Mouse (Mus musculus) right cerebral cortex, adult 2 months (tissue): ENCODE results near the gene Pdcd1lg2.

Experiments used
- DNase-seq, 2 experiments: peaks; one replicate each; pipeline ENCODE4 v3.0.0; 2021 to 2022; ENCODE audit warnings: low spot score in 2 of 2

The Pdcd1lg2 gene

DNA sequence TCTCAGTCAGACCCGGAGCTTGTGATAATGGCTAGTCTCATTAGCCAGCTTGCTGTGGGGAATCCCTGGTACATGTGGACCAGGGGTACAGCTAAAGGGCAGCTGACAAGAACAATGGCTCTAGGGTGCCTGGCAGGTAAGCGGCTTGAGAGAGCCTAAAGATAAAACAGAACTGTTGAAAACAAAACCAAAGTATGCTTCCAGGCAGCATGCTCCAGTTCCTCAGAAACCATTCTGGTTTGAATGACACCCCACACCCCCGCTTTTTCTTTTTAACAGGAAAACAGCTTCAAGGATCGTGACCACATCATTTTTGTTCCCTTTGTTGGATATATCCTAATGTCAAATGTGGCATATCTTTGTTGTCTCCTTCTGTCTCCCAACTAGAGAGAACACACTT is at the start of gene Pdcd1lg2:
TSS of gene Pdcd1lg2 (plus strand) at position 301 of the 400 bp plus-strand sequence.
- no peak for DNase-seq

DNA sequence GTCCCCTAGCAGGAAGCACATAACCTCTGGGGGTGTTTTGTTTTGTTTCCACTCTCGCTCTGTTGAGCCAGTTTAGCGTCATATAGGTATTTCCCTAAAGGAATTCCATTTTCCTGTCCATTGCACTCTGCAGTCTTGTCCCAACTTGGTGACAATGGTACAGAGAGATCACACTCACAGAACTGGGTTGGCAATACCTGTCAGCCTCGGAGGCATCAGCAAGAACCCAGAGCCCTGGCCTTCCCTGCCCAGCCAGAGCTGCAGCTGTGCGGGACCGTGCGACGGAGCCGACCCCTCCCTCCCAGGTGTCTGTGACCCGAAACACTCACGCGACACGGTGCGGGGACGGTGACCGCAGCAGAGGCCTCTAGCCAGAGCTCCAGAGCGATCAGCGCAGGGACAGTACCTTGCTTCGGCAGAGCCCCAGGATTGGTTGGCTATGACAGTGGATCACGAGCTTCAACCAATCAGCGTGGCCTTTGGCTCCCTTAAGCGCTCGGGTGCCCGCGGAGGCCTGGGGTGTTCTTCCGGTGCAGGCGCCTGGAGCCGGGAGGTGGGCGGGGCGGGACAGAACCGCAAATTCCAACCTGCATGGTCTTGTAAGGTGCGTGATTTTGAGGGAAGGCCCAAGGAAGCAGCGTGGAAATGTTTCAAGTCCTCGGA is 49.1 kb upstream of the Pdcd1lg2 start:
- peak; percentile 93 to 94 for DNase-seq

DNA sequence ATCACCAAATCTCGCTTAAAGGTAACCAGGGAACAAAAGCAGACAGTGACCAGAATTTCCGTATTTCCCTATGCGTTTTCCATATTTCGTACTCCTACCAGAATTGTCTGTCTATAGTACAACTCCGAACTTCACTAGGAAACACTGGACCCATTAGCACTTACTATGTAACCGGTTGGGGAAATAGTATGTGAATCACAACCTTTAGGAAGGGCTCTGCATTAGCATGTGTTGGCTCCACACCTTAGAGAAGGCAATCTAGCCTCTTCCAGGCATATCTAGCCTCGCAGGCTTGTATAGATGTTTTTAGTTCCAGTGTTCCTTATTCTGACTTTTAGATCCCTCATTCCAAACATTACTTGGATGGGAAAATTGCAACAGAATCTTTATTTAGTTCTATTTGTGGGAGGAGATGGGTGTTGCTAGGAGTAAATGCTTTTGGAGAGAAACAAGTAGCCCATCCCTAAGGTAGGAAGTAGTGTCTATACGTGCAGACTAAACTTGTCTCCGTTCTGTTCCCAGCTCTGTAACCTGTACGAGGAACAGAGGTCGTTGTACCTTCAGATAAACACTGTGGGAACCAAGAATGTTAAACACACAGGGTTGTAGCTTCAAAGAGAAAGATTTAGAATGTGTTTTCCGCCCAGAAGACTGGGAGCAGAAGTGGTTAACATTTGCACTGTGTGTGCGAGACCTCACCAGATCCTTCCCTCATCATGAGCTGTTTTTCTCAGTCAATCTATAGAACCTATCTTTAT is 48.4 kb upstream of the Pdcd1lg2 start:
- no peak for DNase-seq

DNA sequence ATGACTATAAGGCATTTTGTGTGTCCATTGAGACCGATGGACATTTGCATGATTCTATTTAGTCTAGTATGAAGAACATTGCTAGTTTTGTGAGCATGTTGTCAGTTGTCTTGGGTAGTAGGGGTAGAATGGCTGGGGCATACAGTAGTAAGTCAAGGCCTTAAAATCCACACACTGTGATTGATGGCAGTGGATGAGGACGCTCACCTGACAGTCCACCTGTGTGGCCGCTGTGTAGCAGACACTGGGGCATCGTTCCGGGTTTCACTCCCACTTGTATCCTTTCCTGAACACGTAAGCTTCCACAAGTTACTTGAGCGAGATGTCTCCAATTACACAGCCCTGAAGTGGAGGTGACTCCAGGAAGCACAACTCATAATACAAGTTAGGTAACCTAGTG is 47.2 kb upstream of the Pdcd1lg2 start:
- no peak for DNase-seq

DNA sequence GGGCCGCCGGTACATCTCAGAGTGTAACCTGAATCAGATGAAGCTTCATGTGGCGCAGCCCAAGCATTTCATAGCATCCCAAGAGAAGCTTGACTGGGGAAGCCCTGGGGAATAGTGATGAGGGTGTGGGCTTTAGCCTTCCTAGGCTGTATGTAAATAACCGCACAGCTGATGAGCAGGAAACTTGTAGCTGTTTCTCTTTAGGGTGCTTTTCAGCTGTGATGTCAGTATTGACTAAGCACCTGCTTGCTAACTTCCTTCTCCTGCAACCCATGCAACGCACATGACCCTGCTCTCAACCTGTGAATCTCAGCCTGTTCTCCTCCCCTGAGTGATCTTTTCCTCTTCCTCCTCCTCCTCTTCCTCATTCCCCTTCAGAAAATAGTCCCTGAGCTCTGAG is 46.6 kb upstream of the Pdcd1lg2 start:
- no peak for DNase-seq

DNA sequence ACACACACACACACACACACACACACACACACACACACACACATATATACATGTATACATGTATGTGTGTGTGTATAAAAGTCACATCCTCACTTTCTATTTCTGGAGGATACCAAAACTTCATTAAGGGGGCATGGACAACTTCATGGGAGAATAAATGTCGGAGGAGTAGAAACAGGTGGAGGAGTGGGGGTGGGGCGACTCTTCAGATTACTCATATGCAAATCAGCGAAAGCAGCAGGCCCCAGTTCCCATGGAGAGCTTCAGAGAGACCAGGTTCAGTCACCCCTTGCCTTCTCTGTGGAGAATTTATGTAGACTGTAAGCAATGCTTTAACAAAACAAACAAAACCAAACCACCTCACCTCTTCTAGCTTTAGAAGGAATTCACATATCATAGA is 45.6 kb upstream of the Pdcd1lg2 start:
- no peak for DNase-seq

DNA sequence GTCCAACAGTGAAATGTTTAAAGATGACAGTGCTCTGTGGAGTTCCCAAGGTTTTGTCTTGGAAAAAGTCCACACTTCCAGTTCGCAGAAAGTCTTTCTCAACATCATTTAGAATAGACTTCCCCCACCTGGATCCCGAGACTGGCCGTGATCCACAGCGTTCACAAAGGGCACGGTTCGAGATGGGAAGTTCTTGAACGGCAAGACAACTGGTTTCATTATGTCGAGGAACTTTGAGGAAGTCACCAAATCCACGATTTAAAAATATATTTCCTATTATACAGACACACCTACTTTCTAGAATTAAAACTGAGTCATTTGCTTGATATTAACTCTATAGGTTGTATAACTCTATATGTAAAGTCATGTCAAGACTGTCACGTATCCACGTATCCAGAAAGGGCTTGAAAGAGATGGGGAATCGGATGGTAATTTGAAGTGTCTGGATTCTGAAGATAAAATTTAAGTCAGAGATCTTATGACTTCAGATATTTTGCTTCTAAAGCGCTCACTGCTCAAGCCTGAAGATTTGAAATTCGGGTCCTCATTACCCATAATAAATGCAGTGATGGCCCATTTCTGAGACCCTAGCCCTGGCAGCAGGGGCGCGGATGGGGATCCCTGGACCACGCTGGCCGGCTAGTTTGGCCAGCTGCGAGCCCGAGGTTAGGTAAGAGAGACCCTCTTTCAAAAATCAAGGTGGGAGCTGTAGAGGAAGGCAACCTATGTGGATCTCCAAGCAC is 44.3 kb upstream of the Pdcd1lg2 start:
- DNase-seq = no peak

DNA sequence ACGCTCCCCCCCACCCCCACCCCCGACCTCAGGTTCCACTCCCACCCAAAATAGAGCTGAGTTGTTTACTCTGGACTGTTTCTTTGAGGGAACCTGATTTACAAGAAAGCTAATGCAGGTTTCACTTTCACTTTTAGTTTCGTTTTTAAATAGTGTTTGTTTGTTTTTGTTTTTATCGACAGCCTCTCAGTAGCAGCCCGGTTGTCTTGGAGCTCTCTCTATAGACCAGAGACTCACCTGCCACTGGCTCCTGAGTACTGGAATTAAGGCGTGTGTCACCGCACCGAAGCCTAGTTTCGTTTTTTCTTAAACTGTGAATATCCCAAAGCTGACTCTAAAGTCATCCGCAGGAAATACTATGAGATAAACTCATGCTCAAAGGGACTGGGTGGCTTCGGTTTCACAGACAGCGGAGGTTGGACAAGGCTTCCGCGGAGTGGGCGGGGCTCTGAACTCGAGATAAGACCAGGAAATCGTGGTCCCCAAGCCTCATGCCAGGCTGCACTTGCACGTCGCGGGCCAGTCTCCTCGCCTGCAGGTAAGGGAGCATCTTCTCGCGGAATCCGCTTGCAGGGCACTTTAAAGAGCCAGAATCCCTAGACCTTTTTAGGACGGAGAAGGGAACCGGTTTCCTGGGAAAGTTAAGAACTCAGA is 43.6 kb upstream of the Pdcd1lg2 start, which contains the start of the genes Plgrkt and Cd274:
TSS of gene Plgrkt (minus strand) at position 422 of the 654 bp plus-strand sequence.
TSS of gene Cd274 (plus strand) at position 487 of the 654 bp plus-strand sequence.
- DNase-seq = peak; percentile 48 to 65

DNA sequence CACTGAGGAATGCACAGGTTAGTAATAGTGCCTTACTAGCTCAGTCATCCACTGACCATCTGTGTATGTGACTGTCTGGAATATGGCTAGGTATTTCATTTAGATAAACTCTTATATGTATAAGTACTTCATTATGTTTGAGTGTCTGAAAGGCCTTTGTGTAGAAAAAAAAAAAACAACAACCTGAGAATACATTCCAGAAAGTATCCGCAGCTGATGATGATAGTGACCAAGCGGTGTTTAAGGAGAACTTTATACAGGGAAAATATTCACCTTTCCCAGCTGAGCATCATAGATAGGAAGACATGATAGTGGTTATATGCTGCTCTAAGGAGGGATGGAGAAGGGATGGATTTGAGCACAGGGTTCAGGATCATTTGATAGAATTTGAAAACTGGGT is 42.7 kb upstream of the Pdcd1lg2 start:
- no peak for DNase-seq

DNA sequence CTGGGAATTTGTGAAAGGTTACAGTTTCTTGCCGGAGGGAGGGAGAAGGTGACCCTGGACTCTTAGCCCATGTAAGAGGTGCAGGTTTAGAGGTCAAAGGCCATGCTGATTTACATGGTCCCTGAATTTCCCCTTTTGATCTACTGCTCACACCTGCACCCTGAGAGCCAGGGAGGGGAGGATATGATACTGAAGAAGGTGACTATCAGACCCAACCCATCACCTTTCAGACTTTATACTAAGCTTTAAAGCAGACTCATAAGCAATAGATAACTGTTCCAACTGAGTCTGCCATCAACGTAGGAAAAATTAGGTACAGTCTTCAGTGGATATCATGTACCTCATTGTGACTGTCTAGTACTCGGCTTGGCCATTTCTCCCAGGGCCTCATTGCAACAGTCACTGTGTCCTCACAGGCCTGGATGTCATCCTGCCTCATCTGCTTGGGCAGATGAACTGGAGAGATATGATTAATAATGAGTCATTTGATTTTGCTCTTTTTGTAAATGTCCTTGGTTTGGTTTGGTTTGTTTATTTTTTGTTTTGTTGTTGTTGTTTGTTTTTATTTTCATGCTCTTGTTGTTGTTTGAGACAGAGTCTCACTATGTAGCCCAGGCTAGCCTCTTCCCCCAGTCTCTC is 41.9 kb upstream of the Pdcd1lg2 start:
- no peak for DNase-seq

DNA sequence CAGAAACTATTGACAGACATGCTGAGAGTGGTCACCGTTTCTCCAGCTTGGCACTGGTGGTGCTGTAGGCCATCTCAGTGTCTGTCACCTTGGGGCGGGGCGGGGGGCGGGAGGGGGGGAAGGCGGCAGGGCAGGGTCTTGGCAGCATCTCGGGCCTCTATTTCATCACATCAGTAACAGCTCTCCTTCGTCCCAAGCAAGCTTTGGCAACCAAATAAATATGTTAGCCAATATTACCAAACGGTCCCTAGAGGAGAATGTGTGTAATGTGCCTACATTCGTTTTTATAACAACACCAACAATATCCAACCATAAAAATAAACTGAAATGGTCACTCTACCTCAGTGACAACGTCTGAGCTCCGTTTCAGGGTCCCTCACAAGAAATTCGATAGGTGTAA is 40.6 kb upstream of the Pdcd1lg2 start:
- DNase-seq = no peak

DNA sequence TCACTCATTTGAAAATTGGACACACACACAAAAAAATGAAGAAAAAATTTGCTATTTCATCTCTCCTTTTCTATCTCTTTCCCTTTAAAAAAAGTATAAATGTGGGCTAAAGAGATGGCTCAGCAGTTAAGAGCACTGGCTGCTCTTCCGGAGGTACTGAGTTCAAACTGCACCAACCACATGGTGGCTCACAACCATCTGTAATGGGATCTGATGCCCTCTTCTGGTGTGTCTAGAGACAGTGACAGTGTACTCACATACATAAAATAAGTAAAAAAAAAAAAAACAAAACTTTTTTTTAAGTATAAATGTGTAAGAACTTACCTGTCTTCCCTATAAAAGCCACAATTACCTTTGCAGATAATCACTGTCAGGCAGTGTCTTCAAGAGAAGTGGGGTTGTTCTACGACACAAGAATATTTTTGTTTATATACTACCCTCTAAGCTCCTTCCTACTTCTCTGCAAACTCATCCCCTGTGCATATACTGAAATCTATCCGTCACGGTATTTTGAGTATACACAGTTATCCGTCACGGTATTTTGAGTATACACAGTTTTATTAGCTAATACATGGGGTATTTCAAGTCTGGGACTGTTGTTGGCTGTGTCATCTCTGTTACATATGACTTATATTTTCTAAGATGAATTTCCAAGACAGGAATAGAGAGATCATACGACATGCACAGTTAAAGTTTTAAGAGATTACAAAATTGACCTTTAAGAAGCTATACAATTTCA is 40.0 kb upstream of the Pdcd1lg2 start:
- no peak for DNase-seq

DNA sequence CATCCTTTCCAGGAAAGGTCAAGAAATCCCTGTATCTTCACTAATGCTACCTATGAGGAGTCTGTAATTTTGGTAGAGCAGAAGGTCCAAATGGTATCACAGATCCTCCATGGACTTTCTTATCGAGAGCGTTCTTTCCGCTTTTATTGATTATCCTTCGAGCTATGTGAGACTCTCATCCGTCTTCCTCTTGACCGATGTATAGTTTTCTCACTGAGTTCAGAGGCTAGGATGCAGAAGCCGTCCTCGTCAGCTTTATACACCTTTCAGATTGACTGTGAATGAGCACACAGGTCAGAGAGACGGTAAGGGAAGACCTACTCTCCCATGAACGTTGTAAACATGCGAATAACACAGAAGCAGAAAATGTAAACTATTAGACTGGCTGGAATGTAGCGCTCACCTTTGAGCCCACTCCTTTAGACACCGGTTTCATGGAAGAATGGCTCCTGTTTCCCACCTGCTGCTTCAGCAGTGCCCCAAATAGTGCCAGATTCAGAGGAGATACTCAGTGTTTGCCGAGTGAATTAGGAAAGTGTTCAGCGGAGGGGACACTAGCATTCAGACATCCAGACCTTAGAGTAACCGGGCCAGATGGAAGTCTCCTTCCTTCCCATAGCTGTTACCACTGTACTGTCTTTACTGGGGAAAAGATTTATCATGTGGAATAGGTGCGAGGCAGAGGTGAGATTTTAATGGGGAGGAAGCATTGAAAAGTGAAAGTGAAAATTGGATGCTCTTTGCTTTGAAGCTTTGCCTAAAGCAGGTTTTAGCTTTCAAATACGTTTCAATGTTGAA is 39.2 kb upstream of the Pdcd1lg2 start:
- DNase-seq = no peak

DNA sequence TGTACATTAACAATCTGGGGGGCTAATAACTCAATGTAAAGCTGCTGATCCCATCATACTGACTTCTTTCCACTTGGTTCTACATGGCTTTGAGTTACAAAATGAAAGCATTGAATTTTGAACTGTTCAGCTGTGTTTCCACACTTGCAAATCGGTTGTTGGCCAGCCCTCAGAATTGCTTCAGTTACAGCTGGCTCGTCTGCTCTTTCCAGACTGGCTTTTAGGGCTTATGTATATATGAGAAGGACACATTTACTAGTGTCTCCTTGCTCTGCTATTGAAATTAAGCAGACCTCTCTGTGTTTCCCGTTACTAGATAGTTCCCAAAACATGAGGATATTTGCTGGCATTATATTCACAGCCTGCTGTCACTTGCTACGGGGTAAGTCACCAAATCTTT is 38.6 kb upstream of the Pdcd1lg2 start:
- DNase-seq = peak in 1 of 2 experiments; percentile 46

DNA sequence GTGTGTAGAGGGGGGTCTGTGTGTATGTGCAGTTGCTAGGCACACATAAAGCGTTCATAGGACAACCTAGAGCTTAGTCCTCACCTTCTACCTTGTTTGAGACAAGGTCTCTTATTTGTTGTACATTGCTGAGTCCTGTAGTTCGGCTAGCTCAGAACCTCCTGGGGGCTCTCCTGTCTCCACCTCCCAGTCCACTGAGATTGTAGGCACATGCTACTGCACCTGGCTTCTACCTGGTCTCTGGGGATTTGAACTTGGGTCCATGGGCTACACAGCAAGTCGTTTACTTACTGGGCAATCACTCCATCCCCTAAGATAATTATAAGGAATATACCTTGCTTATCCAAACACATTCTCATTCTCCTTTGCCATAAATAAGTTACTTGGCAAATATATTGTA is 38.1 kb upstream of the Pdcd1lg2 start:
- no peak for DNase-seq

DNA sequence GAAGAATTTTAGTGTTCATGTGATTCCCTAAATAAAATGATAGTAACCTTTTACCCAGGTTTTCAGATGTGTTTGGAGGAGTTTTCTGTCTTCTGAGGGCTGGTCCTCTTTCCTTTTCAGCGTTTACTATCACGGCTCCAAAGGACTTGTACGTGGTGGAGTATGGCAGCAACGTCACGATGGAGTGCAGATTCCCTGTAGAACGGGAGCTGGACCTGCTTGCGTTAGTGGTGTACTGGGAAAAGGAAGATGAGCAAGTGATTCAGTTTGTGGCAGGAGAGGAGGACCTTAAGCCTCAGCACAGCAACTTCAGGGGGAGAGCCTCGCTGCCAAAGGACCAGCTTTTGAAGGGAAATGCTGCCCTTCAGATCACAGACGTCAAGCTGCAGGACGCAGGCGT is 37.3 kb upstream of the Pdcd1lg2 start:
- DNase-seq = no peak

DNA sequence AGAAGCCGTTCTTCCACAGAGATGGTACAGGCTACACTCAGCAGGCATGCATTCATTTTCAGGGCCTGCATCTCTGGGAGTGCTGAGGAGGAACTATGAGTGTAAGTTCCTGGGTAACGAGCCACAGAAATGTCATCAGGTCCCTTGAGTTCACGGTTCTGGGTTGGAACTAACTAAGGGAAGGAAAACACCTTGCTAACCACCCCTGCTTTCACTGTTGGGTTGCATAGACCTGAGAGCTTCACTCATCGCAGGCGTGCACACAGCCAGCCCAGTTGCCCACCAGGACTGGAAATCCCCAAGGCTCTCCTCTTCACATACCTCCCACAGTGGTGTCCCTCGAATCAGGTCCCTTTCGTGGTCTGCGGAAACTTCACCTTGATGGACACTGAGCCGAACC is 35.8 kb upstream of the Pdcd1lg2 start:
- no peak for DNase-seq

DNA sequence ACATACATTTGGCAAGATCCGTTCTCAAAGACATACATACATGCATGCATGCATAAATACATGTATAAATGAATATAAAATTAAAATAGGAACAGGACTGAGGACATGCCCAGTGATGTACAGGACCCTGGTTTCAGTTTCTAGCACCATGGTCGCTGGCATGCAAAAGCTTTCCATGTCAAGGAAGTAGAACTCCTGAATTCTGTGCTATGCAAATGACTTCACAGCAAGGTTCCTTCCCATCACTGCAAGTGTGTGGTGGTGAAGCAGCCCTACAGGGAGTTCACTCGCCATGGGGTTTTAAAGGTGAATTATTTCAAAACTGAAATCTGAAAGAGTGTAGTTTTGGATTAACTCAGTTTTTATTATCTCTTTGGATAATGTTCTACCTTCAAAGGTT is 34.3 kb upstream of the Pdcd1lg2 start:
- no peak for DNase-seq

DNA sequence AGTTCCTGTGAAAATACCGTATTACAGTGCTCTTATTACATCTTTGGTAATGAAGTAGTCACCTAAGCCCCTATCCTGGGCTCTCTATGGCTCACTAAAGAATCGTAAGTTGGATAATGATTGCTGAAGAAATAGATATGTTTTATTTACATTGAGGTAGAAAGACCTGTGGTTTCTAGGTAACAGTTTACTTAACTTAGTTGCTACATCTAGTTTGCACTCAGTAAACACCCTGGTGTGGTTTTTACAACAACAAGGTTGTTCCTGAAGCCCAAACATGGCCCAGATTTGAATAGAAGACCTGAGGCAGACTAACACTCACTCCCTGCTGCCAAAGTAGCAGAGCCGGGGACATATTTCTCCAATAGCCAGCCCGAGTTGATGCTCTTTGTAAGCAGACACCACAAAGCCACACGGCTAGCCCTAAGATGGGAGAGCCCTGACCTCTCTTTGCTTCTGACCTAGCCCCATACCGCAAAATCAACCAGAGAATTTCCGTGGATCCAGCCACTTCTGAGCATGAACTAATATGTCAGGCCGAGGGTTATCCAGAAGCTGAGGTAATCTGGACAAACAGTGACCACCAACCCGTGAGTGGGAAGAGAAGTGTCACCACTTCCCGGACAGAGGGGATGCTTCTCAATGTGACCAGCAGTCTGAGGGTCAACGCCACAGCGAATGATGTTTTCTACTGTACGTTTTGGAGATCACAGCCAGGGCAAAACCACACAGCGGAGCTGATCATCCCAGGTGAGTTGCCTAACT is 30.7 kb upstream of the Pdcd1lg2 start:
- DNase-seq = no peak
